Mouse (Mus musculus) kidney, adult 18-20 months (tissue): Measurements from ENCODE around the gene Adamts13.

Experiments used
- DNase-seq: peaks from one replicate; pipeline ENCODE4 v3.0.0; 2021

The Adamts13 gene

DNA sequence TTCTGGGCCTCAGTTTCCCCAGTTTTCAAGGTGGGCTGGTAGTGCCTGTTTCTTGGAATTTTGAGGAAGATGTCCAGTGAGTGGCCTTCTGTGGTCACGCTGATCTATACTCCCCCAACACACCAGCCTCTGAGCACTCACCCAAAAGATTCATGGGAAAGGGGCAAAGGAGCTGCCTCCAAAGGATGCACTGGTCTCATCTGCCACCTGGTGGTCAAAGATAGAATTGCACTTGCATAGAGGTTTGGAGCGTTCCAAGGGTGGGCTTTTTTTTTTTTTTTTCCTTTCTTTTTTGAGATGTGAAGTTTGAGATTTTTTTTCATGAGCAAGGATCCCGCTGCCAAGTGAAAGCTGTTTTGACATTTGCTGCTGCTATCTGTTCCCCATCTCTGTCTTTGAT is 65.4 kb downstream of the Adamts13 start:
- peak; percentile 67 for DNase-seq

- peak; percentile 65 for DNase-seq
Measured at GRCm38 (mm10) chr2:27039286-27039685, 66.1 kb downstream of the Adamts13 start.

GRCm38 (mm10) chr2:27042131-27042844 is 69.1 kb downstream of the Adamts13 start:
- peak; percentile 82 for DNase-seq

- DNase-seq, result peak; percentile 88
Measured at GRCm38 (mm10) chr2:27043461-27043860, 70.2 kb downstream of the Adamts13 start.

DNA sequence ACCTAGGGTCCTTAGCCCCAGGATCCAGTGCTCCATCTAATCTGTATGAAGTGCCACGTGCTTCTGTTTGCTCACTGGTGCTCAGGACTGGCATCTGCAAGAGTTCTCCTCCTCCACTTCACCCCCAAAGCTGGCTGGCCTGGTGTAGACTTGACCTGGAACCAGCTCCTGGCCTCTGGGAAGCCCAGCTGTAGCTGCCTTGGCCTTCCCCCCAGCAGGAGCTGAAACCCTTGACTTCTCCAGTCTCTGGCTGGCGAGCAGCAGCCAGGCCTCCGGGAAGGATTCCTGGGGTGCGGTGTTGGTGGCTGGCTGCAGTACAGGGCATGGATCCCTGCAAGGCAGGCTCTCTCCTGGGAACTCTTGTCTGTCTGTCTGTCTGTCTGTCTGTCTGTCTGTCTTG is 71.0 kb downstream of the Adamts13 start:
- DNase-seq, result no peak

DNA sequence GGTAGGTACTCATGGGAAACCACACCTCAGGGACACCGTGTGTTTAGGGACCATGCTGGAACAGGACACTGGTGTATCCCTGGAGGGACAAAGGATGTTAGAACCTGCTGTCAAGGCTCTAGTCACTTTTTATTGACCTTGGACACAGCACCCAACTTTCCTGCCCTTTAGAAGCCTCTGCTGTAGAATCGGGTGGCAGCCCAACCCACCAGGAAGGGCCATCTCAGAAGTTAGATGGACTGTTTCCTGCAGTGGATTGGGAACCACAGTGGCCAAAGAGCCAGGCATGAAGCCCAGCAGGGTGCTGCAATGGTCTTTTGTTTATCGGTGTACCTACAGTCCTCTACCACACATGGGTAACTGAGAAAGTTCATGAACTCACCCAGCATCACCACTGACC is 71.4 kb downstream of the Adamts13 start:
- DNase-seq, result no peak

GRCm38 (mm10) chr2:27045979-27046770 is 73.0 kb downstream of the Adamts13 start:
- peak; percentile 60 for DNase-seq

DNA sequence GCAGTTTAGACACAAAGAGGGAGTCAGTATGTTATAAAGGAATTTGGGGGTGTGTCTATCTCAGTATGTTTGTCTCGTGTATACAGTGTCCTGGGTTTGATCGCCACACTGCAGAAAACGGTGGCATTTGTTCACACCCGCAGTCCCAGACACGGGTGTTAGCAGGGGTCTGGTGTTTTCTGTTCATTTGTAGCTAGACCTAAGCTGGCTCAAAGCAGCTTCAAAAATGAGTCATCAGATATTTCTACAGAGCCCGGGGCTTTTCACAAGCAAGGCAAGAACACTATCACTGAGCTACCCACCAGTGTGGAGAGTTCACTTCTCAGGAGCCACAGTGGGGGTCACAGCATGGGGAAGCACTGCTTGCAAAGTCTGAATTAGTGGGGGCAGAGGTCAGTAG is 76.2 kb downstream of the Adamts13 start:
- DNase-seq, result no peak

GRCm38 (mm10) chr2:27058251-27058650 is 85.0 kb downstream of the Adamts13 start:
- DNase-seq, result no peak

GRCm38 (mm10) chr2:27058751-27059150 is 85.5 kb downstream of the Adamts13 start:
- no peak for DNase-seq

- no peak for DNase-seq
Measured at GRCm38 (mm10) chr2:27059187-27059586, 86.0 kb downstream of the Adamts13 start.
